Mouse (Mus musculus) C2C12 (cell line): ENCODE results near the gene Ddx41. TPM values are rescaled to one million over a fixed set of nuclear protein-coding genes. Genes with fewer than 3 reads are reported as not detected.

Source experiments
- H3K27me3 ChIP-seq: one replicate; pipeline ENCODE4 v1.6.1; 2011; ENCODE audit not compliant: control insufficient read depth, insufficient read depth, insufficient read length
- H3K36me3 ChIP-seq: one replicate; pipeline ENCODE4 v1.6.1; 2011; ENCODE audit not compliant: control insufficient read depth, insufficient read depth
- H3K4me3 ChIP-seq: one replicate; pipeline ENCODE4 v1.5.1; 2011; ENCODE audit warnings: mild to moderate bottlenecking, control low read depth; ENCODE audit not compliant: poor library complexity, insufficient read depth, severe bottlenecking
- H3K79me2 ChIP-seq: one replicate; pipeline ENCODE4 v1.6.1; 2011; ENCODE audit not compliant: control insufficient read depth, insufficient read depth
- H3K79me3 ChIP-seq: one replicate; pipeline ENCODE4 v1.6.1; 2011; ENCODE audit warnings: low read depth, control low read depth
- H3ac ChIP-seq: one replicate; pipeline ENCODE3; 2011; ENCODE audit warnings: low read depth; ENCODE audit not compliant: control insufficient read depth, insufficient read length
- CEBPB ChIP-seq: IDR thresholded peaks from one replicate; pipeline ENCODE4 v1.6.1; 2011; ENCODE audit warnings: low read depth, mild to moderate bottlenecking, control low read depth, moderate library complexity
- CTCF ChIP-seq: IDR thresholded peaks from one replicate; pipeline ENCODE4 v1.5.1; 2011; ENCODE audit not compliant: control insufficient read depth, insufficient read depth, insufficient read length
- FOSL1 ChIP-seq: IDR thresholded peaks from one replicate; pipeline ENCODE4 v1.8.0; 2011; ENCODE audit warnings: mild to moderate bottlenecking, low read length; ENCODE audit not compliant: poor library complexity, insufficient read depth, severe bottlenecking
- MAX ChIP-seq: IDR thresholded peaks from one replicate; pipeline ENCODE4 v1.6.1; 2011; ENCODE audit warnings: mild to moderate bottlenecking, control low read depth
- MYOD1 ChIP-seq: IDR thresholded peaks from one replicate; pipeline ENCODE4 v1.6.1; 2011; ENCODE audit warnings: low read depth; ENCODE audit not compliant: control insufficient read depth, insufficient read length
- MYOG ChIP-seq: IDR thresholded peaks from one replicate; pipeline ENCODE4 v1.6.1; 2011; ENCODE audit not compliant: control insufficient read depth, insufficient read length; ENCODE audit errors: extremely low read depth
- USF1 ChIP-seq: IDR thresholded peaks from one replicate; pipeline ENCODE4 v1.6.1; 2011; ENCODE audit warnings: low read depth, mild to moderate bottlenecking, control low read depth, moderate library complexity
- polyA plus RNA-seq: library from polyadenylated mRNA; unstranded; fragments of >200 nt; fragmentation: generic; extraction: Trizol; gene quantifications from one replicate; pipeline ENCODE4 v1.2.1, GENCODE M21; 2012; ENCODE audit warnings: missing spikeins

Gene Ddx41
- polyA plus RNA-seq, 1 experiment, result 65.4 TPM

- Histone ChIP-seq H3K27me3 (no peaks in the 10 kb centered on the region), H3K79me2 (no peaks in the 10 kb centered on the region), H3ac (no peak overlapping the region), H3K79me3 (no peaks in the 10 kb centered on the region), H3K36me3 (no peaks in the 10 kb centered on the region), H3K4me3 (no peak overlapping the region)
- no peak for TF ChIP-seq CEBPB
- no peak for TF ChIP-seq FOSL1
- no peak for TF ChIP-seq MAX
- TF ChIP-seq MYOG, result no peak
- no peak for TF ChIP-seq MYOD1
- TF ChIP-seq USF1, result no peak
- no peak for TF ChIP-seq CTCF
Measured at GRCm38 (mm10) chr13:55523951-55524600, 12.4 kb downstream of the Ddx41 start.

- no peak for TF ChIP-seq FOSL1
- TF ChIP-seq MAX, result no peak
- no peaks in the 10 kb centered on the region for H3K27me3 ChIP-seq
- H3K79me2 ChIP-seq, result no peaks in the 10 kb centered on the region
- no peaks in the 10 kb centered on the region for H3K79me3 ChIP-seq
- H3K36me3 ChIP-seq, result no peaks in the 10 kb centered on the region
- no peak overlapping the region for H3K4me3 ChIP-seq
- H3ac ChIP-seq, result no peak overlapping the region
Measured at GRCm38 (mm10) chr13:55523278-55523677, 13.2 kb downstream of the Ddx41 start.

- H3ac ChIP-seq, result no peak overlapping the region
- H3K27me3 ChIP-seq, result no peaks in the 10 kb centered on the region
- no peaks in the 10 kb centered on the region for H3K36me3 ChIP-seq
- no peaks in the 10 kb centered on the region for H3K79me2 ChIP-seq
- no peaks in the 10 kb centered on the region for H3K79me3 ChIP-seq
- H3K4me3 ChIP-seq, result no peak overlapping the region
- TF ChIP-seq MYOD1 (no peak), FOSL1 (no peak), CEBPB (no peak), MYOG (no peak), USF1 (no peak), MAX (no peak), CTCF (no peak)
Measured at GRCm38 (mm10) chr13:55522730-55523129, 13.7 kb downstream of the Ddx41 start.

DNA sequence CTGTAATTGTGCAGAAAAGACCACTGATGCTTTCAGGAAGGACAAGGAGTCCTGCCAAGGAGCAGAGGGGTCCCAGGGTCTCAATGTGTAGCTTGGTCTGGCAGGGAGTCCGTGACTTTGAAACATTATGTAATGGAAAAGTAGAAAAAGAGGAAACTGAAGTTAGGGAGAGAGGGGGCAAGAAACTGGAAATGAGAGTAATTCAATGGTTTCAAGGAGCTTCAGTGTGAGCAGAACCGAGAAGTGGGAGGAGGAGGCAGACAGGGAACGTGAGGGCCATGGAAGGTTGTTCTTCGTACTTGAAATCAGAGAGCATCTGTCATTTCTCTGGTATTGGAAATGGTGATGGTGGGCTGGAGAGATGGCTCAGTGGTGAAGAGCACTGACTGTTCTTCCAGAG lies 16.9 kb downstream of the Ddx41 start:
- H3K36me3 ChIP-seq, result no peaks in the 10 kb centered on the region
- TF ChIP-seq CEBPB (no peak), FOSL1 (no peak), MYOG (no peak), CTCF (no peak), USF1 (no peak)
- no peaks in the 10 kb centered on the region for H3K79me3 ChIP-seq
- H3K4me3 ChIP-seq, result no peak overlapping the region
- no peaks in the 10 kb centered on the region for H3K79me2 ChIP-seq
- no peaks in the 10 kb centered on the region for H3K27me3 ChIP-seq
- H3ac ChIP-seq, result no peak overlapping the region

- H3K4me3 ChIP-seq, result no peak overlapping the region
Measured at GRCm38 (mm10) chr13:55516955-55517354, 19.5 kb downstream of the Ddx41 start.

GRCm38 (mm10) chr13:55513828-55514227 lies 22.6 kb downstream of the Ddx41 start:
- Histone ChIP-seq H3K79me3 (peaks cover 30% of the 10 kb centered on the region), H3ac (no peak overlapping the region), H3K36me3 (peaks cover 23% of the 10 kb centered on the region), H3K27me3 (no peaks in the 10 kb centered on the region), H3K79me2 (peaks cover 42% of the 10 kb centered on the region), H3K4me3 (no peak overlapping the region)
- TF ChIP-seq CTCF (no peak), CEBPB (no peak), FOSL1 (no peak), MYOG (no peak), MYOD1 (no peak), MAX (no peak), USF1 (no peak)

More at GRCm38 (mm10) chr13:55516955-55517354, 19.5 kb downstream of the Ddx41 start:
- Histone ChIP-seq H3K79me3 (peaks cover 11% of the 10 kb centered on the region), H3K79me2 (peaks cover 14% of the 10 kb centered on the region), H3K27me3 (no peaks in the 10 kb centered on the region), H3ac (no peak overlapping the region), H3K36me3 (peaks cover 3% of the 10 kb centered on the region)
- TF ChIP-seq CTCF (peak; percentile 76), MAX (no peak)
